Mouse (Mus musculus): Measurements from ENCODE around the gene Atxn7l2. TPM values are rescaled to one million over a fixed set of nuclear protein-coding genes. Genes with fewer than 3 reads are reported as not detected.

Atxn7l2 gene
- polyA plus RNA-seq, 1 experiment from 2014 or later: 19.9 TPM

GRCm38 (mm10) chr3:108227521-108227920 lies 16.8 kb upstream of the Atxn7l2 start:
- ATAC-seq (ENCODE audit: low FRiP score) (no peak), DNase-seq (ENCODE audit: low spot score) (no peak)
- Histone ChIP-seq H3K9ac (ENCODE audit: low read depth, low read length) (no peak overlapping the region), H3K4me2 (replicated peaks; ENCODE audit: low read depth, low read length) (no peak overlapping the region), H3K9me3 (ENCODE audit: control insufficient read depth, low read length) (no peaks in the 10 kb centered on the region), H3K27me3 (ENCODE audit: control insufficient read depth, insufficient read depth, low read length) (peaks cover 29% of the 10 kb centered on the region), H3K4me1 (replicated peaks; ENCODE audit: control insufficient read depth, insufficient read depth, low read length) (0 out of 2 replicates have a peak, but pooled peaks cover 5% of the 10 kb centered on the region), H3K36me3 (ENCODE audit: control insufficient read depth, insufficient read depth, low read length) (no peaks in the 10 kb centered on the region), H3K4me3 (ENCODE audit: low read depth, low read length) (no peak overlapping the region), H3K27ac (ENCODE audit: low read depth, low read length) (no peak overlapping the region)
- WGBS: 79% methylated on average over 2 of the region's 2 CpGs

- no peak within 1 kb of the TSS for H3K27ac ChIP-seq (ENCODE audit: low read depth, low read length)
- H3K27me3 ChIP-seq (ENCODE audit: control insufficient read depth, insufficient read depth, low read length): peaks cover 29% of the 10 kb centered on the region
These were observed 16.0 kb upstream of the Atxn7l2 start, which contains the start of gene Sypl2 for GRCm38 (mm10) chr3:108226558-108227350. Gene Sypl2 (minus strand): TSS chr3:108226648.

GRCm38 (mm10) chr3:108225711-108226557 lies 15.2 kb upstream of the Atxn7l2 start:
- Histone ChIP-seq H3K36me3 (ENCODE audit: control insufficient read depth, insufficient read depth, low read length) (no peaks in the 10 kb centered on the region), H3K27ac (ENCODE audit: low read depth, low read length) (no peak overlapping the region), H3K9me3 (ENCODE audit: control insufficient read depth, low read length) (no peaks in the 10 kb centered on the region), H3K4me2 (replicated peaks; ENCODE audit: low read depth, low read length) (peak overlapping the region; percentile 64), H3K9ac (ENCODE audit: low read depth, low read length) (peak overlapping the region; percentile 40), H3K4me3 (ENCODE audit: low read depth, low read length) (peak overlapping the region; percentile 39), H3K4me1 (replicated peaks; ENCODE audit: control insufficient read depth, insufficient read depth, low read length) (0 out of 2 replicates have a peak, but pooled peaks cover 5% of the 10 kb centered on the region), H3K27me3 (ENCODE audit: control insufficient read depth, insufficient read depth, low read length) (peaks cover 29% of the 10 kb centered on the region)
- 3% methylated on average over 60 of the region's 67 CpGs for WGBS
- DNase-seq (ENCODE audit: low spot score) (peak; percentile 52), ATAC-seq (ENCODE audit: low FRiP score) (peak; percentile 49)

More at GRCm38 (mm10) chr3:108226558-108227350, 16.0 kb upstream of the Atxn7l2 start, which contains the start of gene Sypl2:
- ATAC-seq (ENCODE audit: low FRiP score) (peak; percentile 49; the same call in 1 of the 2 replicates), DNase-seq (ENCODE audit: low spot score) (peak; percentile 64)
- 4% methylated on average over 44 of the region's 44 CpGs for WGBS
- no peaks in the 10 kb centered on the region for H3K36me3 ChIP-seq (ENCODE audit: control insufficient read depth, insufficient read depth, low read length)
- 0 out of 2 replicates have a peak, but pooled peaks cover 5% of the 10 kb centered on the region for H3K4me1 ChIP-seq (replicated peaks; ENCODE audit: control insufficient read depth, insufficient read depth, low read length)
- H3K9me3 ChIP-seq (ENCODE audit: control insufficient read depth, low read length): no peaks in the 10 kb centered on the region
- H3K9ac ChIP-seq (ENCODE audit: low read depth, low read length): peak within 1 kb of the TSS; percentile 40
- peak within 1 kb of the TSS; percentile 39 for H3K4me3 ChIP-seq (ENCODE audit: low read depth, low read length)
- H3K4me2 ChIP-seq (replicated peaks; ENCODE audit: low read depth, low read length): peak within 1 kb of the TSS; percentile 64

GRCm38 (mm10) chr3:108220661-108221060 lies 9.9 kb upstream of the Atxn7l2 start:
- ATAC-seq (ENCODE audit: low FRiP score): no peak
- Histone ChIP-seq H3K36me3 (ENCODE audit: control insufficient read depth, insufficient read depth, low read length) (no peaks in the 10 kb centered on the region), H3K9me3 (ENCODE audit: control insufficient read depth, low read length) (no peaks in the 10 kb centered on the region), H3K27me3 (ENCODE audit: control insufficient read depth, insufficient read depth, low read length) (peaks cover 9% of the 10 kb centered on the region), H3K4me1 (replicated peaks; ENCODE audit: control insufficient read depth, insufficient read depth, low read length) (no peaks in the 10 kb centered on the region), H3K4me3 (ENCODE audit: low read depth, low read length) (no peak overlapping the region), H3K4me2 (replicated peaks; ENCODE audit: low read depth, low read length) (no peak overlapping the region), H3K9ac (ENCODE audit: low read depth, low read length) (no peak overlapping the region), H3K27ac (ENCODE audit: low read depth, low read length) (no peak overlapping the region)
- 83% methylated on average over 3 of the region's 3 CpGs for WGBS
- DNase-seq (ENCODE audit: low spot score): no peak

GRCm38 (mm10) chr3:108214734-108215133 lies 4.0 kb upstream of the Atxn7l2 start:
- Histone ChIP-seq H3K4me2 (replicated peaks; ENCODE audit: low read depth, low read length) (no peak overlapping the region), H3K9me3 (ENCODE audit: control insufficient read depth, low read length) (no peaks in the 10 kb centered on the region), H3K9ac (ENCODE audit: low read depth, low read length) (no peak overlapping the region), H3K27me3 (ENCODE audit: control insufficient read depth, insufficient read depth, low read length) (no peaks in the 10 kb centered on the region), H3K4me3 (ENCODE audit: low read depth, low read length) (no peak overlapping the region), H3K36me3 (ENCODE audit: control insufficient read depth, insufficient read depth, low read length) (no peaks in the 10 kb centered on the region), H3K27ac (ENCODE audit: low read depth, low read length) (no peak overlapping the region), H3K4me1 (replicated peaks; ENCODE audit: control insufficient read depth, insufficient read depth, low read length) (no peaks in the 10 kb centered on the region)
- WGBS: 30% methylated on average over 5 of the region's 5 CpGs
- peak; percentile 36 for DNase-seq (ENCODE audit: low spot score)
- ATAC-seq (ENCODE audit: low FRiP score): no peak

- no peak for DNase-seq (ENCODE audit: low spot score)
- Histone ChIP-seq H3K36me3 (ENCODE audit: control insufficient read depth, insufficient read depth, low read length) (no peaks in the 10 kb centered on the region), H3K9ac (ENCODE audit: low read depth, low read length) (no peak overlapping the region), H3K4me2 (replicated peaks; ENCODE audit: low read depth, low read length) (no peak overlapping the region), H3K4me1 (replicated peaks; ENCODE audit: control insufficient read depth, insufficient read depth, low read length) (no peaks in the 10 kb centered on the region; the same call in none of the 2 replicates), H3K27me3 (ENCODE audit: control insufficient read depth, insufficient read depth, low read length) (no peaks in the 10 kb centered on the region), H3K27ac (ENCODE audit: low read depth, low read length) (no peak overlapping the region), H3K4me3 (ENCODE audit: low read depth, low read length) (no peak overlapping the region), H3K9me3 (ENCODE audit: control insufficient read depth, low read length) (no peaks in the 10 kb centered on the region)
- 88% methylated on average over 8 of the region's 8 CpGs for WGBS
- no peak for ATAC-seq (ENCODE audit: low FRiP score)
These were observed 1.7 kb upstream of the Atxn7l2 start for GRCm38 (mm10) chr3:108212406-108212805.

- H3K4me2 ChIP-seq (replicated peaks; ENCODE audit: low read depth, low read length): no peak overlapping the region
- H3K36me3 ChIP-seq (ENCODE audit: control insufficient read depth, insufficient read depth, low read length): no peaks in the 10 kb centered on the region
- DNase-seq (ENCODE audit: low spot score): no peak
- no peak overlapping the region for H3K4me3 ChIP-seq (ENCODE audit: low read depth, low read length)
- 85% methylated on average over 6 of the region's 6 CpGs for WGBS
- H3K9me3 ChIP-seq (ENCODE audit: control insufficient read depth, low read length): no peaks in the 10 kb centered on the region
- H3K4me1 ChIP-seq (replicated peaks; ENCODE audit: control insufficient read depth, insufficient read depth, low read length): no peaks in the 10 kb centered on the region; the same call in none of the 2 replicates
- no peak overlapping the region for H3K27ac ChIP-seq (ENCODE audit: low read depth, low read length)
- no peak for ATAC-seq (ENCODE audit: low FRiP score)
- no peaks in the 10 kb centered on the region for H3K27me3 ChIP-seq (ENCODE audit: control insufficient read depth, insufficient read depth, low read length)
- H3K9ac ChIP-seq (ENCODE audit: low read depth, low read length): no peak overlapping the region
These were observed 1.1 kb upstream of the Atxn7l2 start for GRCm38 (mm10) chr3:108211845-108212244.

GRCm38 (mm10) chr3:108209946-108210770 lies 576 bp downstream of the Atxn7l2 start:
- ATAC-seq (ENCODE audit: low FRiP score) (peak; percentile 96), DNase-seq (ENCODE audit: low spot score) (peak; percentile 98)
- Histone ChIP-seq H3K9me3 (ENCODE audit: control insufficient read depth, low read length) (no peaks in the 10 kb centered on the region), H3K4me3 (ENCODE audit: low read depth, low read length) (peak overlapping the region; percentile 68), H3K4me2 (replicated peaks; ENCODE audit: low read depth, low read length) (peak overlapping the region; percentile 75), H3K27me3 (ENCODE audit: control insufficient read depth, insufficient read depth, low read length) (no peaks in the 10 kb centered on the region), H3K9ac (ENCODE audit: low read depth, low read length) (peak overlapping the region; percentile 89), H3K4me1 (replicated peaks; ENCODE audit: control insufficient read depth, insufficient read depth, low read length) (no peaks in the 10 kb centered on the region; the same call in none of the 2 replicates), H3K27ac (ENCODE audit: low read depth, low read length) (peak overlapping the region; percentile 96), H3K36me3 (ENCODE audit: control insufficient read depth, insufficient read depth, low read length) (peaks cover 3% of the 10 kb centered on the region; the same call in 1 of the 2 replicates)
- under 1% methylated on average over 48 of the region's 72 CpGs for WGBS

Data from hindbrain, embryonic 11.5 days (tissue).